Mouse (Mus musculus): ENCODE measurements around the gene Tial1. TPM values are rescaled to one million over a fixed set of nuclear protein-coding genes. Genes with fewer than 3 reads are reported as not detected.

Tial1 gene
- polyA plus RNA-seq (2016; fragmentation: Nextera tagmentation; extraction: Ambion mirVana) = 27.1 and 27.8 TPM in 2 replicates

DNA sequence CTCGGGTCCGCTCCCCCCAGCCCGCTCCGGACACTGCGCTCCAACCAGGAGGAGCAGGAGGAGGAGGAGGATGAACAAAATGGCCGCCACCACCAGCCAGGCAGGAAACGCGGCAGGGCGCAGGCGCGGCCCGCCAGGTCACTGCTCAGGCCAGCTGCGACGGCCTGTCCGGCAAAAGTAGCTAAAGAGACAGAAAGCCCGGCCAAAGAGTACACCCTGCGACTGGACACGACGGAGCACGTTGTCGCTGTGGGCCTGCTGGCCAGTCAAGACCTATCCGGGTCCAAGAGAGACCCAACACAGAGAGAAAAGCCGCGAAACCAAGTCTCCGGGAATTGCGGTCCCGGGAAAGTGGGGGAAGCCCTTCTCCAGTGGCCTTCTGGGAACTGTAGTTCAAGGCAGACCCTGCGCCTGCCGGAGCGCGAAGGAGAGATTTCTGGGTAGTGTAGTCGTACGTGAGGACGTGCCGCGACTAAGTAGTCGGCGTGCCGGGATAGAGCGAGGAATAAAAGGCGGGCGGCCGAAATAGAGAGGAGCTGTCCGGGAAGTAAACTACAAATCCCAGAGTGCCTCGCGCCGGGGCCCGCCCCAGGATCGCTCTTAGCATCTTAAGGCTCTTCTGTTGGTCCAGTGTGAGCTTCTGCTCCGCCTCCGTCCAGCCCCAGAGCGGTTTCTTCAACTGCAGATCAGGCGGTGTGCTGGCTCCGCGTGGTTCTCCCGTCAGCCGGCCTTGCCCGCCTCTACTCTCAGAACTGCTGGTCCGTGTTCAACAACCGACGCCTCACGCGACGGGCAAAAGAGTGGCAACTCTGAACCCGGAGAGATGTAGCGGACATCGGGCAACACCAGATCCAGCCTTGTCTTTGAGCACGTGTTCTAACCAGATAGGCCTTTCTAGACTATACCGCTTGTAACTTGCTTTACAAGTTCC is at the start of gene Tial1:
TSS of gene Tial1 (minus strand) at position 433 of the 931 bp plus-strand sequence.
- no peaks in the 10 kb centered on the region for H3K27me3 ChIP-seq (ENCODE audit: poor library complexity, severe bottlenecking)
- peak within 1 kb of the TSS; percentile 91 for H3K4me3 ChIP-seq
- H3K4me1 ChIP-seq = peaks cover 39% of the 10 kb centered on the region
- under 1% methylated on average over 69 of the region's 69 CpGs for WGBS
- no peaks in the 10 kb centered on the region for H3K9me3 ChIP-seq
- peak within 1 kb of the TSS; percentile 99 for H3K27ac ChIP-seq
- no peaks in the 10 kb centered on the region for H3K36me3 ChIP-seq (replicated peaks)
- DNase-seq (ENCODE audit: extremely low spot score, low spot score) = peak; percentile 98

DNA sequence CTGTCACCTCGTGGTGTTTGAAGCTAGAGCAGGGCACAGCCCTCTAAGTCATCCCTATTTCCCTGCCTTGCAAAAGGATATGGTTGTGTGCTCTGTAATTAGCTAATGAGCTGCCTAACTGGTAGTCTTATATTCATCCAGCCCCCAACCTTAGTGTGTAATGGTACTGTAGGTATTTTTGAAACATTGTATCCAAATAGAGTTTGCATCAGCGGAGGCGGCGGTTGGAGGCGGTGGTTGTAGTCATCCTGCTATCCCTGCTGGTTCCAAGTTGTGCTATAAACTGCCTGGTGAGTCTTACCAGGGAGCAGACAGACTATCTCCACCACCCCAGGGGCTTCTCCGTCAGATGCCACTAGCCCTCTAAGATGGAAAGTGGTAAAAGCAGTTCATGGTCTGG is 42.6 kb upstream of the Tial1 start:
- no peaks in the 10 kb centered on the region for H3K27me3 ChIP-seq (ENCODE audit: poor library complexity, severe bottlenecking)
- no peak for DNase-seq (ENCODE audit: extremely low spot score, low spot score)
- H3K36me3 ChIP-seq (replicated peaks) = no peaks in the 10 kb centered on the region
- H3K4me1 ChIP-seq = peaks cover 12% of the 10 kb centered on the region
- H3K9me3 ChIP-seq = no peaks in the 10 kb centered on the region
- no peak overlapping the region for H3K27ac ChIP-seq
- WGBS = 91% methylated on average over 6 of the region's 6 CpGs
- H3K4me3 ChIP-seq = no peak overlapping the region

DNA sequence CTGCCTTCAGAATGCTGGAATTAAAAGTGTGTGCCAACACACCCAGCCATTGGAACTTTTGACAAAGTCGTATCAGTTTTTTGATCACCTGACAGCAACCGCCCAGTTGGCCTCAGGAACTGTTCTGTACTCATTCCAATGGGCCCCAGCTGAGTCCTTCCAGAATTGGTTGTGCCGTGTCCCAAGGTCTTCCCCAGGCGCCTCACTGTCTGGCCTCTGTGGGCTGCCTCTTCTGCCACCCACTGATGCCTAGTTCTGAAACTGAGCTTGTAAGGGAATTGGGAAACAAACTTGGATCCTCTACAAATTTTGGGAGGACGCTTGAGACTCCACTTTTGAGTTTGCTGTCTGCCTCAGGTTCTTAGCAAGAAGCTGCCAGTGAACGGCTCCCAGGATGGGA is 38.3 kb upstream of the Tial1 start:
- 91% methylated on average over 6 of the region's 6 CpGs for WGBS
- H3K27ac ChIP-seq = no peak overlapping the region
- H3K9me3 ChIP-seq = no peaks in the 10 kb centered on the region
- H3K4me3 ChIP-seq = no peak overlapping the region
- H3K27me3 ChIP-seq (ENCODE audit: poor library complexity, severe bottlenecking) = no peaks in the 10 kb centered on the region
- H3K36me3 ChIP-seq (replicated peaks) = no peaks in the 10 kb centered on the region
- DNase-seq (ENCODE audit: extremely low spot score, low spot score) = no peak
- no peaks in the 10 kb centered on the region for H3K4me1 ChIP-seq

DNA sequence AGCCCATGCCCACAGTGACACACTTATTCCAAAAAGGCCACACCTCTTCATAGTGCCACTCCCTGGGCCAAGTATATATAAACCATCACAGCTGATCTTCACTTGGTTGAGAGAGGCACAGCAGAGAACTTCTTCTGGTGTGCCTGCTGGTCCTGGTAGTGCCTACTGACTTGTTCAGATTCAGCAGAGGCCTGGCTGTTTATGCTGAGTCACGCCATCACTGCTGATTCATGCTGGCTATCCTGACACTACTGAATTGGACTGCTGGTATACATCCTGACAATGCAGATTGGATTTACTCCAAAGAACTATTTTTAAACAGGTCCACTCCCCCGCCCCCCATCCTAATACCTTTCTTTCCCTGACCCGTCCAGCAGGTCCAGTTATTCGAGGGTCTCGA is 33.0 kb upstream of the Tial1 start:
- Histone ChIP-seq H3K27me3 (ENCODE audit: poor library complexity, severe bottlenecking) (no peaks in the 10 kb centered on the region), H3K9me3 (no peaks in the 10 kb centered on the region), H3K36me3 (replicated peaks) (no peaks in the 10 kb centered on the region), H3K4me3 (no peak overlapping the region), H3K27ac (no peak overlapping the region), H3K4me1 (no peaks in the 10 kb centered on the region)
- no peak for DNase-seq (ENCODE audit: extremely low spot score, low spot score)
- WGBS = 91% methylated on average over 5 of the region's 5 CpGs

DNA sequence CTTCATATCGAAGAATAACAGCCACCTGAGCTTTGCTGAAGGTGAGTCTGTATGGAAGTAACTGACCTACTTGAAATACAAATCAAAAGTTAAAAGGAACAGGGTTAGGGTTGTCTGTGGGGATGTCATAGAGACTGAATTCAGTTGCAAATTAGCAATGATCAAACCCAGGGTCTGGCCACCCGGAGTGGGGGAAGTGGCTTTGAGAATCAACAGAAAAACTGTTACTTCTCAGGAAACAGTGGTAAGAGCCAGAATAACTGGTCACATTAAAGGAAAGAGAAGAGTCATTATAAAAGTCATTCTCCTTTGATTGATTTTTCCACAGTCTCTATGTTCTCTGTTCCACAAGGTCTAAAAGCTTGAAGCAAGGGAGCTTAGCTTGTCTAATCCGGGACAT is 27.5 kb upstream of the Tial1 start:
- Histone ChIP-seq H3K4me3 (no peak overlapping the region), H3K27me3 (ENCODE audit: poor library complexity, severe bottlenecking) (no peaks in the 10 kb centered on the region), H3K4me1 (no peaks in the 10 kb centered on the region), H3K27ac (no peak overlapping the region), H3K36me3 (replicated peaks) (no peaks in the 10 kb centered on the region), H3K9me3 (peaks cover 34% of the 10 kb centered on the region)
- no peak for DNase-seq (ENCODE audit: extremely low spot score, low spot score)
- WGBS = 95% methylated on average over 3 of the region's 3 CpGs

DNA sequence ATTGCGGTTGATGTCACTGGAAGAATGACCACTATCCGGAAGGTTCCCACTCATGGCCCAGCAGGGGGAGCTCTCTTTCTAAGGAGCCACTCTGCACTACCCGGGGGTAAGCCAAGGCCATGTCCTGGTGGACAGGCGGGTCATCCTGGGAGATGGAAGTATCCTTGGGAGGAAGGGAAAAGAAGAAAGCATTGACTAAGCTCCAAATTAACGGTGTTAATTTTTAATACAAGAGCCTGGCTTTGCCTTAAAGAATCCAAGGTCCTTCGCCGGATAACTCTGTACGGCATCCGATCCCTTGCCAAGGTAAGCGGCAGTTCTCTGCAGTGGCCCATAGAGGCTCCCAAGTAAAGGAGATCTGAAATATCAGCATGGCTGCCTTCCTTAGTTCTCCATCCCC is 12.8 kb upstream of the Tial1 start:
- Histone ChIP-seq H3K27ac (no peak overlapping the region), H3K27me3 (ENCODE audit: poor library complexity, severe bottlenecking) (no peaks in the 10 kb centered on the region), H3K9me3 (peaks cover 5% of the 10 kb centered on the region; the same call in 1 of the 2 replicates), H3K36me3 (replicated peaks) (no peaks in the 10 kb centered on the region), H3K4me1 (no peaks in the 10 kb centered on the region), H3K4me3 (peak overlapping the region; percentile 29)
- DNase-seq (ENCODE audit: extremely low spot score, low spot score) = peak; percentile 66
- 29% methylated on average over 10 of the region's 10 CpGs for WGBS

DNA sequence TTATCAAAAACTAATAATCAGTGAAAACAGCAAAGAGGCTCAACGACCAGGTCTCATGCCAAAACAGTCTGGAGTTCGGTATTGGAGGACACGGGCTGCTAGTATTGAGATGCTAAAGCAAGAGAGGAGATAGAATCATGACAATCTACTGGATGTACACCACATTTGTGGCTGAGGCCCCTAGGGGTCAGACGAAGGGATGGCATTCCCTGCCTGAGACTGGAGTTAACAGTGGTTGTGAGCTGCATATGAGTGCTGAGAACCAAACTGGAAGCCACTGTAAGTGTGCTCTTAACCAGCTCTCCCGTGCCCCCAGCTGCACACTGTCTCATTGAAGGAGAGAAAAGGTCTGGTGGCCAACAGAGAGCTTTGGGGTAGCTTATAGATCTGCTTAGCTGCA is 889 bp upstream of the Tial1 start:
- peaks cover 36% of the 10 kb centered on the region for H3K4me1 ChIP-seq
- DNase-seq (ENCODE audit: extremely low spot score, low spot score) = no peak
- H3K36me3 ChIP-seq (replicated peaks) = no peaks in the 10 kb centered on the region
- no peaks in the 10 kb centered on the region for H3K9me3 ChIP-seq
- H3K27me3 ChIP-seq (ENCODE audit: poor library complexity, severe bottlenecking) = no peaks in the 10 kb centered on the region
- H3K4me3 ChIP-seq = peak overlapping the region; percentile 91
- 70% methylated on average over 5 of the region's 5 CpGs for WGBS
- H3K27ac ChIP-seq = peak overlapping the region; percentile 99

DNA sequence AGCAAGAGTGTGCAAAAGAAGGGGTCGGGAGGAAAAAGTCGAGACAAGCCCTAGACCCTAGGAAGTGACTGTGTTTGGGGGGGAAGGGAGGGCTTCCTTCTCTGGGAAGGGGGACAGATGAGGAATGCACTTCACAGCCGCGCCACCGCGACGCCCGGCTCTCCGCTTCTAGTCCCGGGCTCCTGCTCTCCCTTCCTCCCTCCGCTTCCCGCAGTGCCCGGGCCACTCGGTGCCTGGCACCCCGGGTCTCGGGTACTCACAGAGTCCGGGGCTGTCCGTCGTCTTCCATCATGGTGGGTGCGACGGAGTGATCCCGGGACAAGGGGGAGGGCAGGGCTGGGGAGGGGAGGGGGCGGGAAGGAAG is 670 bp downstream of the Tial1 start:
- no peaks in the 10 kb centered on the region for H3K9me3 ChIP-seq
- H3K27me3 ChIP-seq (ENCODE audit: poor library complexity, severe bottlenecking) = no peaks in the 10 kb centered on the region
- DNase-seq (ENCODE audit: extremely low spot score, low spot score) = no peak
- H3K36me3 ChIP-seq (replicated peaks) = no peaks in the 10 kb centered on the region
- peak overlapping the region; percentile 99 for H3K27ac ChIP-seq
- peaks cover 39% of the 10 kb centered on the region for H3K4me1 ChIP-seq
- WGBS = 0% methylated on average over 22 of the region's 23 CpGs
- H3K4me3 ChIP-seq = peak overlapping the region; percentile 91

DNA sequence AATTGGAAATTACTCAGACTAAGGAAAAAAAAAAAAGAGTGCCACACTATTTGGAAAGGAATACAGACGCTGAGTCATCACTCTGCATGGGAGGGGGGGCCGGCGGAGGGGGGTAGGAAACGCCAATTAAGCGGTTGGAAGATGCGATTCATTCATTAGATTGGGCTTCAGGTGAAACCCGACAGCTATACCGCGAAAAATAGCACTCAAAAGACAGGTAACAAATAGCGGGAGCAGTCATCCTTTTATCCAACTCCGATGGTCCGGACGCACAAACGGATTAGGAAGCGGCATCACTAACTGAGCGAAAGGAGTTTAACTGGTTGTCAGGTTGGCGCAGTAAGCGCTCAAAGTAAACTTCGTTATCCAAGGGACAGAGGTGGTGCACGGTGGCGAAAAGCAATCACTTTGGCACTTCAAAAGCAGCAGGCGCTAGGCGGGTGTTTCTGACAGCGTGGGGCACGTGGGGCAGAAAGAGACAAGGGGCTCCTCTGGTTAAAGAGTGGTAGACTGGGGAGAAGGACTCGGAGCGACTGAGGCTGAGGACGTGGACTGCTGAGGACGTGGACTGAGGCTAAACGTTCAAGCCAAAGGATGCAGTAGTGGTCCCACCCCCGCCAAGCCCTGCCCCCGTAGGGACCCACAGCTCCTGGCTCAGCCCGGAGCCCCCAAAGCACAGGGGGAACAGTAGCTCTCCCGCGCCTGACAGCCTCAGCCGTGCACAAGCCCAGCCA is 1.2 kb downstream of the Tial1 start:
- Histone ChIP-seq H3K27ac (peak overlapping the region; percentile 99), H3K9me3 (no peaks in the 10 kb centered on the region), H3K4me1 (peaks cover 39% of the 10 kb centered on the region), H3K36me3 (replicated peaks) (no peaks in the 10 kb centered on the region), H3K27me3 (ENCODE audit: poor library complexity, severe bottlenecking) (no peaks in the 10 kb centered on the region), H3K4me3 (peak overlapping the region; percentile 91)
- DNase-seq (ENCODE audit: extremely low spot score, low spot score) = peak; percentile 22
- under 1% methylated on average over 36 of the region's 36 CpGs for WGBS

DNA sequence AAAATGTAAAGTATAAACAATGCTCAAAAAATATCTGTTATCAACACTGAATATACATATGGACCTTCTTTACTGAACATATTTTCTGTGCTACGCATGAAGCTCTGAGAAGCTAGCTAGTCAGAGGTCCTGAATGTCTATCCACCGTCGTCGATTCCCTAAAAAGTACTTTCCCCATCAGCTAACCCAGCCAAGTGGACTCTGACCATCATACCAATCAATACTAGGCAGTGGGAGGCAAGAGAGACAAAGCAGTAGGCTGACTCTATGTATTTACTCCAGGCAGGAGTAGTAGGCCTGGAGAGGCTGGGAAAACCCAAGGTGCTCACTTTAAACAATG is 1.8 kb downstream of the Tial1 start:
- Histone ChIP-seq H3K4me3 (peak overlapping the region; percentile 91), H3K9me3 (no peaks in the 10 kb centered on the region), H3K36me3 (replicated peaks) (peaks cover 5% of the 10 kb centered on the region; the same call in 1 of the 2 replicates), H3K27me3 (ENCODE audit: poor library complexity, severe bottlenecking) (no peaks in the 10 kb centered on the region), H3K27ac (peak overlapping the region; percentile 99), H3K4me1 (peaks cover 39% of the 10 kb centered on the region)
- no peak for DNase-seq (ENCODE audit: extremely low spot score, low spot score)
- 19% methylated on average over 4 of the region's 4 CpGs for WGBS

DNA sequence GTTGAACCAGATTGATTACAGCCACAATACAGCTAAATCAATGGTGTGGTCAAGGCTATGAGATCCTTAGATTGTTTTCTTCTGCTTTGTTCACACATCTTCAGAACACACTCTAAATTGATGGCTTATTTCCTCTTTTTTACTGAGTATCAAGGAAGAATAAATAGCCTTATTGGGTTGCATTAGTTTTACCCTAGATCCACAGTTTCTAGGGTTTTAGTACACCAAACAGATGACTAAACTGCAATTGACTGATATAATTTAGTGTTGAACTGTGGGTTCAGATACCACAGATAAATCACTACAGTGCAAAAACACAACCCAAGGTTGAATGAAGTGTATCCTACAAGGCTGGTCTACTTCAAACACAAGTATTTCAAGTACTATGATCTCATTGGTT is 3.5 kb downstream of the Tial1 start:
- Histone ChIP-seq H3K4me1 (peaks cover 39% of the 10 kb centered on the region), H3K27ac (no peak overlapping the region), H3K4me3 (no peak overlapping the region), H3K36me3 (replicated peaks) (peaks cover 22% of the 10 kb centered on the region), H3K27me3 (ENCODE audit: poor library complexity, severe bottlenecking) (no peaks in the 10 kb centered on the region), H3K9me3 (no peaks in the 10 kb centered on the region)
- no peak for DNase-seq (ENCODE audit: extremely low spot score, low spot score)

DNA sequence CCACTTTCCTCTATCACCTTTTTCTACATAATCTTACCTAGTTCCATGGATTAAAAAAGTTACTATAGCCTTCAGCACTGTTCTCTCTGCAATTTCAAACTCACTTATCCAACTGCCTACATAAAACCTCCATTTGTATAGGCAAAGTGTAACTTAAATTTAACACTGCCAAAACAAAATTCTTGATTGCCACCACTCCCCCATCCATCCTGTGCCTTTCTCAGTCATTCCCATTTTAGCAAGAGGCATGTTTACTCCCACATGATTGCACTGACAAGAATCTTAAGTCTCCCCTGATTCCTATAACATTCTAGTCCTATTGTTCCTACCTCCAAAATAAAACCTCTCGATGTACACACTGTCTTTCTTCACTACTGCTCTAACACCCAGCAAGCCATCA is 8.8 kb downstream of the Tial1 start:
- no peak for DNase-seq (ENCODE audit: extremely low spot score, low spot score)
- H3K27me3 ChIP-seq (ENCODE audit: poor library complexity, severe bottlenecking) = no peaks in the 10 kb centered on the region
- no peak overlapping the region for H3K4me3 ChIP-seq
- WGBS = 93% methylated on average over 1 of the region's 1 CpGs
- H3K4me1 ChIP-seq = peaks cover 6% of the 10 kb centered on the region
- peaks cover 72% of the 10 kb centered on the region for H3K36me3 ChIP-seq (replicated peaks)
- no peaks in the 10 kb centered on the region for H3K9me3 ChIP-seq
- H3K27ac ChIP-seq = no peak overlapping the region

DNA sequence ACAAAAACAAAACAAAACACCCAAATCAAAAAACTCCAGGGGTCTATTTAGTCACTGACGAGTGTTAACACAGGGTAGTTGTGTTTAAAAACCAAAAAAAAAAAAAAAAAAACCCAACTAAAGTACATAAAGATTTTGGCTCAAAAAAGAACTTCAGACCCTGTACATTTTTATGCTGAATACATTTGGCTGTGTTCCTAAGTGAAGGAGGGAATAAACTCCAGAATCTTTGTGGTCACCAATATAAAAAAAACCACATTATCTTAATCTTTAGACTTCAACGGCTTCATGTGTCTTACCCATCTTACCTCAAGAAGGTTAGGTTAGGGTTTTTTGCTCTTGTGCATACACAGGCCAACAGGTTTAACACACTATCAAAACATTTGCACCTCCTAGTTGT is 20.9 kb downstream of the Tial1 start:
- H3K4me1 ChIP-seq = no peaks in the 10 kb centered on the region
- no peaks in the 10 kb centered on the region for H3K9me3 ChIP-seq
- no peak overlapping the region for H3K27ac ChIP-seq
- DNase-seq (ENCODE audit: extremely low spot score, low spot score) = no peak
- no peak overlapping the region for H3K4me3 ChIP-seq
- WGBS = 88% methylated on average over 2 of the region's 2 CpGs
- peaks cover 74% of the 10 kb centered on the region for H3K36me3 ChIP-seq (replicated peaks)
- no peaks in the 10 kb centered on the region for H3K27me3 ChIP-seq (ENCODE audit: poor library complexity, severe bottlenecking)
